Mouse (Mus musculus): ENCODE results near the gene Dhrs7c. TPM values are rescaled to one million over a fixed set of nuclear protein-coding genes. Genes with fewer than 3 reads are reported as not detected.

Gene Dhrs7c
- total RNA-seq, 2 experiments from 2014 or later, result not detected

GRCm38 (mm10) chr11:67835408-67836078, 37.6 kb downstream of the Dhrs7c start:
- no peak for ATAC-seq (replicated peaks; ENCODE audit: low FRiP score, poor library complexity, severe bottlenecking)

DNA sequence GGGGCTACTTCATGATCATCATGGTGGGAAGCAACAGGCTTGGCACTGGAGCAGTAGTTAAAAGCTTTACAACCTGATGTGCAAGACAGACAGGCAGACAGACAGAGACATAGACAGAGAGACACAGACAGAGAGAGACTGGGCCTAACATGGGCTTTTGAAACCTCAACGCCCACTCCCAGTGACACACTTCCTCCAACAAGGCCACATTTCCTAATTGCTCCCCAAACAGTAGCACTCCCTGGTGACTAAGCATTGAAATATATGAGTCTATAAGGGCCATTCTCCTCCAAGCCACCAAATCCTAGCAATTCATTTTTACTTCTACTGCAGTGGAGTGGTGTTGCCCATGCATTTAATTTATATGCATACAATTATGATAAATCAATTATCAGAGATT, 41.8 kb downstream of the Dhrs7c start:
- ATAC-seq (replicated peaks; ENCODE audit: low FRiP score, poor library complexity, severe bottlenecking), result no peak

- ATAC-seq (replicated peaks; ENCODE audit: low FRiP score, poor library complexity, severe bottlenecking), result no peak
These were observed 47.2 kb downstream of the Dhrs7c start for GRCm38 (mm10) chr11:67845193-67845592.

- no peak for ATAC-seq (replicated peaks; ENCODE audit: low FRiP score, poor library complexity, severe bottlenecking)
These were observed 53.8 kb downstream of the Dhrs7c start for GRCm38 (mm10) chr11:67851770-67852169.

- ATAC-seq (replicated peaks; ENCODE audit: low FRiP score, poor library complexity, severe bottlenecking), result no peak
These were observed 56.0 kb downstream of the Dhrs7c start for GRCm38 (mm10) chr11:67853996-67854395.

- no peak for ATAC-seq (replicated peaks; ENCODE audit: low FRiP score, poor library complexity, severe bottlenecking)
These were observed 57.0 kb downstream of the Dhrs7c start for GRCm38 (mm10) chr11:67855035-67855434.

GRCm38 (mm10) chr11:67858518-67858917, 60.5 kb downstream of the Dhrs7c start:
- ATAC-seq (replicated peaks; ENCODE audit: low FRiP score, poor library complexity, severe bottlenecking), result no peak

- no peak for ATAC-seq (replicated peaks; ENCODE audit: low FRiP score, poor library complexity, severe bottlenecking)
These were observed 62.9 kb downstream of the Dhrs7c start for GRCm38 (mm10) chr11:67860743-67861398.

DNA sequence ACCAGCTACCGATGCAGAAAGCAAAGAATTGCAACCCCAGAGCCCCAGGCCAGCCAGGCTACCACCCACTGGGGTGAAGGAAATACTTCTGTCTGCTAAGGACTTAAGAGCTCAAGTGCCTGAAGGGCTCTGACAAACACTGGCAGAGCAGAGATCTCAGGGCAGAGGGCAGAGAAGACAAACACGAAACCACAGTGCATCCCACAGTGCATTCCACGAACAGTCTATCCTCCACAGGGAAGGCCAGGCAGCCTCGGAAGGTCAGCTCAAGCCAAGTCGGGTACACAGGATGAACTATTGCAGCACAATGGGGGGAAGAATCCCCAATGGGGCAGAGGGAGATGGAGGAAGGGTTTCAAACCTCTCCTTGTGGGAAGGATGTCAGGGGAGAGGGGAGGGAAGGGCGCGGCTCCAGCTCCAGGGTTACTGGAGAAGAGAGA, 63.4 kb downstream of the Dhrs7c start:
- ATAC-seq (replicated peaks; ENCODE audit: low FRiP score, poor library complexity, severe bottlenecking), result no peak

GRCm38 (mm10) chr11:67865100-67865499, 67.1 kb downstream of the Dhrs7c start:
- ATAC-seq (replicated peaks; ENCODE audit: low FRiP score, poor library complexity, severe bottlenecking), result no peak

Other genes with a start within 250 kb of the Dhrs7c start
- not detected in 2 replicates for gene Rcvrn, start 102.9 kb upstream of the Dhrs7c start, total RNA-seq (2015; ENCODE audit: low replicate concordance)
- gene Rcvrn, start 102.9 kb upstream of the Dhrs7c start, total RNA-seq (2017; ENCODE audit: low replicate concordance), result not detected in 2 replicates
- not detected in 2 replicates for gene Glp2r, start 27.0 kb upstream of the Dhrs7c start, total RNA-seq (2015; ENCODE audit: low replicate concordance)
- not detected in 2 replicates for gene Glp2r, start 27.0 kb upstream of the Dhrs7c start, total RNA-seq (2017; ENCODE audit: low replicate concordance)
- not detected in 2 replicates for gene Gsg1l2, start 23.6 kb upstream of the Dhrs7c start, total RNA-seq (2015; ENCODE audit: low replicate concordance)
- gene Gsg1l2, start 23.6 kb upstream of the Dhrs7c start, total RNA-seq (2017; ENCODE audit: low replicate concordance), result not detected in 2 replicates
- not detected in 2 replicates for gene Usp43, start 124.0 kb downstream of the Dhrs7c start, total RNA-seq (2015; ENCODE audit: low replicate concordance)
- not detected in 2 replicates for gene Usp43, start 124.0 kb downstream of the Dhrs7c start, total RNA-seq (2017; ENCODE audit: low replicate concordance)
- gene Cfap52, start 167.5 kb downstream of the Dhrs7c start, total RNA-seq (2015; ENCODE audit: low replicate concordance), result not detected in 2 replicates
- not detected in 2 replicates for gene Cfap52, start 167.5 kb downstream of the Dhrs7c start, total RNA-seq (2017; ENCODE audit: low replicate concordance)
- 7.6 and 14.7 TPM in 2 replicates for gene Stx8, start 168.0 kb downstream of the Dhrs7c start, total RNA-seq (2015; ENCODE audit: low replicate concordance)
- 3.3 and 8.7 TPM in 2 replicates for gene Stx8, start 168.0 kb downstream of the Dhrs7c start, total RNA-seq (2017; ENCODE audit: low replicate concordance)